Mouse (Mus musculus): ENCODE measurements around the gene Uprt. TPM values are rescaled to one million over a fixed set of nuclear protein-coding genes. Genes with fewer than 3 reads are reported as not detected.
A peak's percentile ranks its signal among the peaks of the same experiment; 100 is the strongest.

The Uprt gene
- polyA plus RNA-seq (2015; fragmentation: Nextera tagmentation; extraction: Ambion mirVana): 1.9 and 2.0 TPM in 2 replicates

- Histone ChIP-seq H3K9ac (ENCODE audit: low read depth, low read length) (peak within 1 kb of the TSS; percentile 69), H3K4me2 (ENCODE audit: low read length) (peak within 1 kb of the TSS; percentile 61), H3K4me1 (ENCODE audit: control insufficient read depth, insufficient read depth, low read depth, low read length) (no peaks in the 10 kb centered on the region), H3K9me3 (ENCODE audit: control insufficient read depth, low read length) (no peaks in the 10 kb centered on the region), H3K27ac (ENCODE audit: low read depth, low read length) (peak within 1 kb of the TSS; percentile 53), H3K36me3 (ENCODE audit: control insufficient read depth, insufficient read depth, low read length) (no peaks in the 10 kb centered on the region), H3K4me3 (ENCODE audit: low read length) (peak within 1 kb of the TSS; percentile 58), H3K27me3 (replicated peaks; ENCODE audit: control insufficient read depth, insufficient read depth, low read length) (no peaks in the 10 kb centered on the region; the same call in 1 of the 2 replicates)
- peak; percentile 99 for ATAC-seq
- 15% methylated on average over 29 of the region's 34 CpGs for WGBS
Observed at GRCm38 (mm10) chrX:104482572-104483443, at the start of gene Uprt. Gene Uprt (plus strand): TSS chrX:104482818.

- no peak overlapping the region for H3K4me3 ChIP-seq (ENCODE audit: low read length)
- no peak overlapping the region for H3K27ac ChIP-seq (ENCODE audit: low read depth, low read length)
- no peak for ATAC-seq
- H3K4me1 ChIP-seq (ENCODE audit: control insufficient read depth, insufficient read depth, low read depth, low read length): no peaks in the 10 kb centered on the region
- WGBS: 33% methylated on average over 1 of the region's 1 CpGs
- H3K9me3 ChIP-seq (ENCODE audit: control insufficient read depth, low read length): no peaks in the 10 kb centered on the region
- H3K9ac ChIP-seq (ENCODE audit: low read depth, low read length): no peak overlapping the region
- H3K36me3 ChIP-seq (ENCODE audit: control insufficient read depth, insufficient read depth, low read length): no peaks in the 10 kb centered on the region
- H3K27me3 ChIP-seq (replicated peaks; ENCODE audit: control insufficient read depth, insufficient read depth, low read length): peaks cover 3% of the 10 kb centered on the region; the same call in 1 of the 2 replicates
- H3K4me2 ChIP-seq (ENCODE audit: low read length): no peak overlapping the region
Observed at GRCm38 (mm10) chrX:104433456-104433855, 49.2 kb upstream of the Uprt start.

DNA sequence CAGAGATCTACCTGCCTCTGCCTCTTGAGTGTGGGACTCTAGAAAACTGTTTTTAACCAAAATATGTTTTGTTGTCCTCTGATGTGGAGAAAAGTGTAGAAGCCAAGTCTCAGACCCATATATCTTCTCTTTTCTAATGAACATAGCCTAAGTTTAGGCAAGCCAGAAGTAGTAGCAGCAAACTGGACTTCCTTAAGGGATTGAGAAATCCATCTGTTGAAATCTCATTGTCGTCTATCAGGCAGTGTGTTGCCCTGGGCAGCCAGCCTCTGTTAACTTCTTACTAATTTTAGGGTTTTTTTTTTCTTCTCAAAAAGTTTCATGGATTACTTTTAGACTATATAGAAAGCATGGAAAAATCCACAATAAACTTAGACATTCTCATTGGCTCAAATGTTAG, 30.2 kb upstream of the Uprt start:
- WGBS: 97% methylated on average over 1 of the region's 1 CpGs
- H3K4me3 ChIP-seq (ENCODE audit: low read length): no peak overlapping the region
- no peaks in the 10 kb centered on the region for H3K4me1 ChIP-seq (ENCODE audit: control insufficient read depth, insufficient read depth, low read depth, low read length)
- H3K27ac ChIP-seq (ENCODE audit: low read depth, low read length): no peak overlapping the region
- no peaks in the 10 kb centered on the region for H3K36me3 ChIP-seq (ENCODE audit: control insufficient read depth, insufficient read depth, low read length)
- H3K4me2 ChIP-seq (ENCODE audit: low read length): no peak overlapping the region
- H3K27me3 ChIP-seq (replicated peaks; ENCODE audit: control insufficient read depth, insufficient read depth, low read length): no peaks in the 10 kb centered on the region
- no peak overlapping the region for H3K9ac ChIP-seq (ENCODE audit: low read depth, low read length)
- ATAC-seq: no peak
- no peaks in the 10 kb centered on the region for H3K9me3 ChIP-seq (ENCODE audit: control insufficient read depth, low read length)

GRCm38 (mm10) chrX:104461755-104462154, 20.9 kb upstream of the Uprt start:
- H3K4me3 ChIP-seq (ENCODE audit: low read length): no peak overlapping the region

GRCm38 (mm10) chrX:104464376-104464775, 18.2 kb upstream of the Uprt start:
- Histone ChIP-seq H3K27me3 (replicated peaks; ENCODE audit: control insufficient read depth, insufficient read depth, low read length) (no peaks in the 10 kb centered on the region), H3K9me3 (ENCODE audit: control insufficient read depth, low read length) (0 out of 2 replicates have a peak, but pooled peaks cover 2% of the 10 kb centered on the region), H3K4me2 (ENCODE audit: low read length) (no peak overlapping the region), H3K4me1 (ENCODE audit: control insufficient read depth, insufficient read depth, low read depth, low read length) (no peaks in the 10 kb centered on the region), H3K36me3 (ENCODE audit: control insufficient read depth, insufficient read depth, low read length) (no peaks in the 10 kb centered on the region), H3K27ac (ENCODE audit: low read depth, low read length) (no peak overlapping the region), H3K4me3 (ENCODE audit: low read length) (no peak overlapping the region), H3K9ac (ENCODE audit: low read depth, low read length) (no peak overlapping the region)
- ATAC-seq: no peak
- 70% methylated on average over 6 of the region's 6 CpGs for WGBS

More at GRCm38 (mm10) chrX:104461755-104462154, 20.9 kb upstream of the Uprt start:
- H3K36me3 ChIP-seq (ENCODE audit: control insufficient read depth, insufficient read depth, low read length): no peaks in the 10 kb centered on the region
- 45% methylated on average over 2 of the region's 2 CpGs for WGBS
- no peak for ATAC-seq
- H3K27ac ChIP-seq (ENCODE audit: low read depth, low read length): no peak overlapping the region
- H3K4me1 ChIP-seq (ENCODE audit: control insufficient read depth, insufficient read depth, low read depth, low read length): no peaks in the 10 kb centered on the region
- no peak overlapping the region for H3K9ac ChIP-seq (ENCODE audit: low read depth, low read length)
- no peak overlapping the region for H3K4me2 ChIP-seq (ENCODE audit: low read length)
- H3K9me3 ChIP-seq (ENCODE audit: control insufficient read depth, low read length): no peaks in the 10 kb centered on the region
- no peaks in the 10 kb centered on the region for H3K27me3 ChIP-seq (replicated peaks; ENCODE audit: control insufficient read depth, insufficient read depth, low read length)

DNA sequence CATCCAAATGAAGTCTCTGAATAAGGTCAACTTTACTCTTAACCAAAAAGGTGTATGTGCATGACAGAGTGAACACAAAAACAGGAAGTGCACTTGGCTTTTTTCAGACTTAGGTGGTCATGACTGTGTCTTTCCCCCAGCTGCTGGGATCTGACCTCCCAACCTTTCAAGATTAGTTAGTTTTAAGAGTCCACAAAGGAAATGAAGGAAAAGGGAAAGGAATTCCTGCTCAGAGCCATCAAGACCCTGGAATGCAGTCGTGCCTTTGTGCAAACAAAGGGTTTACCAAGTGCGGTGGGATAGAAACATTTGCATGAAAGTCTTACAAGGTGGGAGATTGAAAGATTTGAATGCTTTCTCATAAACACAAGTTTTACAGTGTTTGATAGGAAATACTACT, 4.6 kb upstream of the Uprt start:
- 16% methylated on average over 2 of the region's 2 CpGs for whole genome bisulfite sequencing
- no peak overlapping the region for H3K4me2 ChIP-seq (ENCODE audit: low read length)

GRCm38 (mm10) chrX:104483444-104483808, 808 bp downstream of the Uprt start:
- no peaks in the 10 kb centered on the region for H3K9me3 ChIP-seq (ENCODE audit: control insufficient read depth, low read length)
- H3K27me3 ChIP-seq (replicated peaks; ENCODE audit: control insufficient read depth, insufficient read depth, low read length): no peaks in the 10 kb centered on the region; the same call in 1 of the 2 replicates
- H3K4me2 ChIP-seq (ENCODE audit: low read length): peak overlapping the region; percentile 61
- H3K27ac ChIP-seq (ENCODE audit: low read depth, low read length): peak overlapping the region; percentile 53
- no peaks in the 10 kb centered on the region for H3K4me1 ChIP-seq (ENCODE audit: control insufficient read depth, insufficient read depth, low read depth, low read length)
- no peaks in the 10 kb centered on the region for H3K36me3 ChIP-seq (ENCODE audit: control insufficient read depth, insufficient read depth, low read length)
- peak; percentile 79 for ATAC-seq
- peak overlapping the region; percentile 69 for H3K9ac ChIP-seq (ENCODE audit: low read depth, low read length)
- 30% methylated on average over 6 of the region's 6 CpGs for WGBS
- H3K4me3 ChIP-seq (ENCODE audit: low read length): peak overlapping the region; percentile 58

More for the DNA sequence above, 4.6 kb upstream of the Uprt start:
- no peaks in the 10 kb centered on the region for H3K9me3 ChIP-seq (ENCODE audit: control insufficient read depth, low read length)
- H3K27ac ChIP-seq (ENCODE audit: low read depth, low read length): no peak overlapping the region
- H3K4me1 ChIP-seq (ENCODE audit: control insufficient read depth, insufficient read depth, low read depth, low read length): no peaks in the 10 kb centered on the region
- ATAC-seq: no peak
- peaks cover 2% of the 10 kb centered on the region; the same call in 1 of the 2 replicates for H3K27me3 ChIP-seq (replicated peaks; ENCODE audit: control insufficient read depth, insufficient read depth, low read length)
- no peak overlapping the region for H3K9ac ChIP-seq (ENCODE audit: low read depth, low read length)
- no peaks in the 10 kb centered on the region for H3K36me3 ChIP-seq (ENCODE audit: control insufficient read depth, insufficient read depth, low read length)
- H3K4me3 ChIP-seq (ENCODE audit: low read length): no peak overlapping the region

DNA sequence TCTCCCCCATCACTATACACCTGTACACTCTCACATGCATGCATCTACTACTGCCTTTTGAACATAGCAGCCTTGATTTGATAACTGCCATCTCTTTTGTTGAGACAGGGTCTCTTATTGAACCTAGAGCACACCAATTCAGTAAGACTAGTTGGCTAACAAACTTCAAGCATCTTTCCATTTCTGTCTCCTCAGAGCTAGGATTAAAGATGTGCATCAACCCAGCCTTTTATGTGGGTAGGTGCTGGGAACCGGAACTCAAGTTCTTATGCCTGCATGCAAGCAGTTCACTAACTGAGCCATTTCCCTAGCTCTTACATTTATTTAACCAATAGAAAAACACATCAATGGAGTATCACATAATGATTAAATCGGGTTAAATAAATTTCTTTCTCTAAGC, 3.0 kb downstream of the Uprt start:
- Histone ChIP-seq H3K27me3 (replicated peaks; ENCODE audit: control insufficient read depth, insufficient read depth, low read length) (peaks cover 3% of the 10 kb centered on the region; the same call in 1 of the 2 replicates), H3K9me3 (ENCODE audit: control insufficient read depth, low read length) (no peaks in the 10 kb centered on the region), H3K27ac (ENCODE audit: low read depth, low read length) (no peak overlapping the region), H3K4me2 (ENCODE audit: low read length) (no peak overlapping the region), H3K9ac (ENCODE audit: low read depth, low read length) (no peak overlapping the region), H3K36me3 (ENCODE audit: control insufficient read depth, insufficient read depth, low read length) (no peaks in the 10 kb centered on the region), H3K4me3 (ENCODE audit: low read length) (no peak overlapping the region), H3K4me1 (ENCODE audit: control insufficient read depth, insufficient read depth, low read depth, low read length) (no peaks in the 10 kb centered on the region)
- no peak for ATAC-seq
- 83% methylated on average over 2 of the region's 2 CpGs for WGBS

DNA sequence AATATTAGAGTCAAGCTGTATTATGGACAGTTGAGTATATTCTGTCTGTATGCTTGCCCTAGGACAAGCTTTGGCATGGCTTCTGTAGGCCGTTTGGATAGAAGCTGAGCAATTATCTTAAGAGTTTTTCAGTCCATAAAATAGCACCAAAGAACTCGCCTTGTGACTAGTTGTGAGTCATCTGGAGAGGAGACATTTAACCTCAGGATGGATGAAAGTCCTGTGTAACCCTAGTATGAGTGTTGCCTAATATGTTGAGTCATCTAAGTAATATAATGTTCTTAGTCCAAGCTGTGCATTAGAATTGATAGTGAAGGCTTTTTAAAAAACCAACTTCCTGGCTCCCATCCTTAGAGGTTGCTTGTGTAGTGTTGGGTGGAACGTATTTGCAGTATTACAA, 5.4 kb downstream of the Uprt start:
- no peaks in the 10 kb centered on the region for H3K36me3 ChIP-seq (ENCODE audit: control insufficient read depth, insufficient read depth, low read length)
- H3K9me3 ChIP-seq (ENCODE audit: control insufficient read depth, low read length): no peaks in the 10 kb centered on the region
- ATAC-seq: no peak
- H3K27ac ChIP-seq (ENCODE audit: low read depth, low read length): no peak overlapping the region
- no peaks in the 10 kb centered on the region for H3K4me1 ChIP-seq (ENCODE audit: control insufficient read depth, insufficient read depth, low read depth, low read length)
- no peak overlapping the region for H3K4me3 ChIP-seq (ENCODE audit: low read length)
- H3K4me2 ChIP-seq (ENCODE audit: low read length): no peak overlapping the region
- 71% methylated on average over 3 of the region's 3 CpGs for WGBS
- H3K9ac ChIP-seq (ENCODE audit: low read depth, low read length): no peak overlapping the region
- peaks cover 3% of the 10 kb centered on the region; the same call in 1 of the 2 replicates for H3K27me3 ChIP-seq (replicated peaks; ENCODE audit: control insufficient read depth, insufficient read depth, low read length)

Measured in hindbrain, embryonic 16.5 days (tissue).